8 mouse cellular contexts compared by ENCODE assay signal in the genomic region with DNA sequence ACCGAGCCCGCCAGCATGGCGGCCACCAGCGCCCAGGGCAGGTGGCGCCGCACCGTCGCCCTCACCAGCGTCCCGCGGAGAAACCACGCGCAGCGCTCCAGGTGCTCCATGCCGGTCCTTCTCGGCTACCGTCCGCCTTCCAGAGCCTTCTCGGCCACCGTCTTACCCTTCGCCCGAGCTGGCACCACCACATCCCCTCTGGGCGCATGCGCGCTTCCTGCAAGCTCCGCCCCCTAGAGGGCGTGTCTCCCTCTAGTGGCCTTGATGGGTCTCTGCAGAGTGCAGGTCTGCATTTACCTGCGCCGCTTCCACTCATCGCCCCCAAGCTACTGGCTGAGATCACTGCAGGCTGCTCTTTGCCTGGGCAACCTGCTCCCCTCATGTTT. TPM values are rescaled to one million over a fixed set of nuclear protein-coding genes. Genes with fewer than 3 reads are reported as not detected.
A peak's percentile ranks its signal among the peaks of the same experiment; 100 is the strongest.
DNase-seq lines count a peak whose midpoint lies in the region; ATAC-seq and TF ChIP-seq lines count a peak whose summit lies in the region.

A gene (minus strand): TSS at position 164 of the 386 bp plus-strand sequence.

- peak; percentile 28; the same call in 1 of the 2 replicates for TF ChIP-seq EP300 in liver, embryonic 14.5 days (IDR thresholded peaks at IDR 0.05; ENCODE audit: low read depth)
- no peak for TF ChIP-seq EP300 in stomach, postnatal 0 days (optimal IDR thresholded peaks at IDR 0.05)

- H3K27me3 ChIP-seq in forebrain, embryonic 10.5 days (ENCODE audit: poor library complexity, severe bottlenecking) = no peaks in the 10 kb centered on the region
- no peaks in the 10 kb centered on the region for H3K27me3 ChIP-seq in heart, embryonic 15.5 days
- H3K27me3 ChIP-seq in liver, embryonic 14.5 days (ENCODE audit: control insufficient read depth, insufficient read depth, low read length) = no peaks in the 10 kb centered on the region
- no peaks in the 10 kb centered on the region for H3K27me3 ChIP-seq in neural tube, embryonic 11.5 days (ENCODE audit: control insufficient read depth, insufficient read depth, low read length)
- H3K27me3 ChIP-seq in stomach, postnatal 0 days (ENCODE audit: control insufficient read depth, insufficient read depth, low read length) = no peaks in the 10 kb centered on the region

- ATAC-seq in CD4-positive, CD25-positive, alpha-beta regulatory T cell, adult 4 months = peak; percentile 97
- ATAC-seq in heart, embryonic 15.5 days (replicated peaks; ENCODE audit: insufficient number of reproducible peaks, insufficient read depth, low FRiP score, low read depth) = peak; percentile 95
- ATAC-seq in liver, embryonic 14.5 days (ENCODE audit: insufficient read depth) = peak; percentile 94
- ATAC-seq in neural tube, embryonic 11.5 days (ENCODE audit: insufficient read depth, low FRiP score, low TSS enrichment) = peak; percentile 94
- ATAC-seq in stomach, postnatal 0 days (ENCODE audit: low FRiP score, low TSS enrichment) = peak; percentile 96

- H3K9ac ChIP-seq in heart, embryonic 15.5 days = peak within 1 kb of the TSS; percentile 86
- H3K9ac ChIP-seq in liver, embryonic 14.5 days (replicated peaks) = peak within 1 kb of the TSS; percentile 84
- peak within 1 kb of the TSS; percentile 83 for H3K9ac ChIP-seq in neural tube, embryonic 11.5 days (ENCODE audit: low read length)
- H3K9ac ChIP-seq in stomach, postnatal 0 days (ENCODE audit: low read length) = peak within 1 kb of the TSS; percentile 83

- H3K36me3 ChIP-seq in forebrain, embryonic 10.5 days (replicated peaks) = peaks cover 23% of the 10 kb centered on the region
- H3K36me3 ChIP-seq in heart, embryonic 15.5 days = peaks cover 19% of the 10 kb centered on the region
- 0 out of 2 replicates have a peak, but pooled peaks cover 2% of the 10 kb centered on the region for H3K36me3 ChIP-seq in liver, embryonic 14.5 days (replicated peaks; ENCODE audit: control insufficient read depth, insufficient read depth, low read depth)
- H3K36me3 ChIP-seq in neural tube, embryonic 11.5 days (ENCODE audit: control insufficient read depth, insufficient read depth, low read length) = no peaks in the 10 kb centered on the region
- no peaks in the 10 kb centered on the region; the same call in 1 of the 2 replicates for H3K36me3 ChIP-seq in stomach, postnatal 0 days (ENCODE audit: control insufficient read depth, insufficient read depth, low read length)

- peaks cover 16% of the 10 kb centered on the region for H3K4me1 ChIP-seq in forebrain, embryonic 10.5 days
- H3K4me1 ChIP-seq in heart, embryonic 15.5 days (replicated peaks) = peaks cover 9% of the 10 kb centered on the region
- peaks cover 6 to 8% of the 10 kb centered on the region in 2 experiments for H3K4me1 ChIP-seq in liver, embryonic 14.5 days (replicated peaks; ENCODE audit: control insufficient read depth in 2 of 2, insufficient read depth in 2 of 2, low read length in 1 of 2)
- H3K4me1 ChIP-seq in neural tube, embryonic 11.5 days (ENCODE audit: control insufficient read depth, insufficient read depth, low read length) = peaks cover 6% of the 10 kb centered on the region; the same call in 1 of the 2 replicates
- H3K4me1 ChIP-seq in stomach, postnatal 0 days (replicated peaks; ENCODE audit: control insufficient read depth, insufficient read depth) = 0 out of 2 replicates have a peak, but pooled peaks cover 3% of the 10 kb centered on the region

- WGBS in forebrain, embryonic 10.5 days = 0% methylated on average over 28 of the region's 30 CpGs
- WGBS in heart, embryonic 15.5 days = under 1% methylated on average over 30 of the region's 30 CpGs
- under 1% methylated on average over 30 of the region's 30 CpGs for WGBS in liver, embryonic 14.5 days (ENCODE audit: insufficient replicate concordance)
- 0% methylated on average over 29 of the region's 30 CpGs for WGBS in neural tube, embryonic 11.5 days
- under 1% methylated on average over 29 of the region's 30 CpGs for WGBS in stomach, postnatal 0 days

- H3K9me3 ChIP-seq in forebrain, embryonic 10.5 days = no peaks in the 10 kb centered on the region
- H3K9me3 ChIP-seq in heart, embryonic 15.5 days (replicated peaks) = no peaks in the 10 kb centered on the region
- no peaks in the 10 kb centered on the region for H3K9me3 ChIP-seq in liver, embryonic 14.5 days (ENCODE audit: control insufficient read depth, low read length)
- H3K9me3 ChIP-seq in neural tube, embryonic 11.5 days (ENCODE audit: control insufficient read depth, low read length) = no peaks in the 10 kb centered on the region
- no peaks in the 10 kb centered on the region for H3K9me3 ChIP-seq in stomach, postnatal 0 days (ENCODE audit: control insufficient read depth, low read length)

- peak; percentile 100 for TF ChIP-seq CTCF in liver, embryonic 14.5 days (IDR thresholded peaks at IDR 0.05; ENCODE audit: low read depth)
- peak; percentile 100 for TF ChIP-seq CTCF in stomach, postnatal 0 days (IDR thresholded peaks at IDR 0.05; ENCODE audit: low read depth)

- H3K4me3 ChIP-seq in forebrain, embryonic 10.5 days = peak within 1 kb of the TSS; percentile 85
- H3K4me3 ChIP-seq in heart, embryonic 15.5 days = peak within 1 kb of the TSS; percentile 93
- H3K4me3 ChIP-seq in liver, embryonic 14.5 days (ENCODE audit: insufficient read depth in 1 of 2, low read depth in 2 of 2, low read length in 2 of 2) = peak within 1 kb of the TSS; percentile 75 to 92
- H3K4me3 ChIP-seq in neural tube, embryonic 11.5 days (ENCODE audit: low read depth, low read length) = peak within 1 kb of the TSS; percentile 73
- H3K4me3 ChIP-seq in stomach, postnatal 0 days (ENCODE audit: low read depth, low read length) = peak within 1 kb of the TSS; percentile 73

- H3K4me2 ChIP-seq in heart, embryonic 15.5 days = peak within 1 kb of the TSS; percentile 80
- peak within 1 kb of the TSS; percentile 92 for H3K4me2 ChIP-seq in liver, embryonic 14.5 days (ENCODE audit: low read depth)
- peak within 1 kb of the TSS; percentile 69 for H3K4me2 ChIP-seq in neural tube, embryonic 11.5 days (ENCODE audit: low read depth)
- peak within 1 kb of the TSS; percentile 88 for H3K4me2 ChIP-seq in stomach, postnatal 0 days (replicated peaks; ENCODE audit: low read depth)

- peak; percentile 96 for DNase-seq in c-Kit-negative CD71-positive TER-119-positive erythroid progenitor cells, embryonic 14.5 days (ENCODE audit: low read depth, low spot score)
- DNase-seq in forebrain, embryonic 10.5 days (ENCODE audit: extremely low spot score, low spot score) = peak; percentile 96
- DNase-seq in kidney, postnatal 25 days = peak; percentile 97 to 98
- peak; percentile 91 to 93 (median 91) for DNase-seq in liver, embryonic 14.5 days (ENCODE audit: low read depth in 3 of 3, low spot score in 3 of 3)
- peak; percentile 97 for DNase-seq in neural tube, embryonic 11.5 days (ENCODE audit: low spot score)
- peak; percentile 97 for DNase-seq in stomach, postnatal 0 days (ENCODE audit: low spot score)

- H3K27ac ChIP-seq in forebrain, embryonic 10.5 days = peak within 1 kb of the TSS; percentile 89
- peak within 1 kb of the TSS; percentile 84 for H3K27ac ChIP-seq in heart, embryonic 15.5 days
- H3K27ac ChIP-seq in liver, embryonic 14.5 days = no peak within 1 kb of the TSS; the same call in 1 of the 2 replicates
- H3K27ac ChIP-seq in neural tube, embryonic 11.5 days (ENCODE audit: low read depth, low read length) = no peak within 1 kb of the TSS
- peak within 1 kb of the TSS; percentile 76 for H3K27ac ChIP-seq in stomach, postnatal 0 days (replicated peaks)

RNA-seq across cellular contexts. Expression of the gene that starts here (rescaled TPM):
- polyA plus RNA-seq in CD4-positive, CD25-positive, alpha-beta regulatory T cell, adult 4 months (2017; shearing (Covaris generic)) = 1 to 10 TPM; 1.8 to 1.9 TPM
- polyA plus RNA-seq in forebrain, embryonic 10.5 days (2016; fragmentation: Nextera tagmentation; extraction: Ambion mirVana) = 10.9 and 11.1 TPM in 2 replicates
- polyA plus RNA-seq in heart, embryonic 15.5 days (2015; fragmentation: Nextera tagmentation; extraction: Ambion mirVana) = 12.5 and 13.9 TPM in 2 replicates
- polyA plus RNA-seq in liver, embryonic 14.5 days (2012; rRNA removed) = 1.8 and 1.9 TPM in 2 replicates
- 3.0 and 3.1 TPM in 2 replicates for polyA plus RNA-seq in liver, embryonic 14.5 days (2014; fragmentation: Nextera tagmentation; extraction: Ambion mirVana)
- polyA plus RNA-seq in neural tube, embryonic 11.5 days (2014; fragmentation: Nextera tagmentation; extraction: Ambion mirVana) = 12.7 and 13.9 TPM in 2 replicates
- polyA plus RNA-seq in stomach, postnatal 0 days (2015; fragmentation: Nextera tagmentation; extraction: Ambion mirVana) = 11.2 TPM in 2 replicates

Comparison
In these comparisons a context has a peak if more than half of its experiments do, and no peak if none do; other contexts are left out.
1. H3K27ac ChIP-seq: peak in forebrain, embryonic 10.5 days (single experiment), heart, embryonic 15.5 days (single experiment) and stomach, postnatal 0 days (single experiment); none in liver, embryonic 14.5 days (single experiment) and neural tube, embryonic 11.5 days (single experiment).
2. Peak in every context shown above with its lines, with median percentiles within 50 percentile points of each other: ATAC-seq, DNase-seq, H3K4me3 ChIP-seq, H3K4me2 ChIP-seq and H3K9ac ChIP-seq.